Mouse (Mus musculus): ENCODE measurements around the gene Polr3f. TPM values are rescaled to one million over a fixed set of nuclear protein-coding genes. Genes with fewer than 3 reads are reported as not detected.
A peak's percentile ranks its signal among the peaks of the same experiment; 100 is the strongest.

Polr3f gene
- total RNA-seq (2021): 10 to 100 TPM; 30.5 to 31.6 TPM
- long read RNA-seq, experiment 1, full-length matches to known transcripts: 1 of 4 reads
- long read RNA-seq, experiment 1, partial matches to known transcripts: 0 of 4 reads
- long read RNA-seq, experiment 1, other reads (novel, unspliced or antisense): 3 of 4 reads
- long read RNA-seq, experiment 2, full-length matches to known transcripts: 11 of 14 reads
- long read RNA-seq, experiment 2, partial matches to known transcripts: 0 of 14 reads
- long read RNA-seq, experiment 2, other reads (novel, unspliced or antisense): 3 of 14 reads

GRCm38 (mm10) chr2:144526981-144527820 is at the start of gene Polr3f, which contains the start of gene Dzank1:
Polr3f (plus strand) TSS chr2:144527718.
Dzank1 (minus strand) TSS chr2:144527414.
- DNase-seq (ENCODE audit: low spot score in 2 of 2): peak; percentile 86 to 90

- DNase-seq (ENCODE audit: low spot score in 2 of 2): no peak
Observed at GRCm38 (mm10) chr2:144479421-144479820, 48.1 kb upstream of the Polr3f start.

- DNase-seq (ENCODE audit: low spot score in 2 of 2): no peak
Observed at GRCm38 (mm10) chr2:144484084-144484483, 43.4 kb upstream of the Polr3f start.

GRCm38 (mm10) chr2:144485439-144485838 is 42.1 kb upstream of the Polr3f start:
- no peak for DNase-seq (ENCODE audit: low spot score in 2 of 2)

GRCm38 (mm10) chr2:144487476-144487875 is 40.0 kb upstream of the Polr3f start:
- no peak for DNase-seq (ENCODE audit: low spot score in 2 of 2)

GRCm38 (mm10) chr2:144489342-144489741 is 38.2 kb upstream of the Polr3f start:
- no peak for DNase-seq (ENCODE audit: low spot score in 2 of 2)

- no peak for DNase-seq (ENCODE audit: low spot score in 2 of 2)
Observed at GRCm38 (mm10) chr2:144502134-144502533, 25.4 kb upstream of the Polr3f start.

GRCm38 (mm10) chr2:144514619-144515018 is 12.9 kb upstream of the Polr3f start:
- no peak for DNase-seq (ENCODE audit: low spot score in 2 of 2)

GRCm38 (mm10) chr2:144519772-144520171 is 7.7 kb upstream of the Polr3f start:
- no peak for DNase-seq (ENCODE audit: low spot score in 2 of 2)

- DNase-seq (ENCODE audit: low spot score in 2 of 2): no peak
Observed at GRCm38 (mm10) chr2:144525856-144526255, 1.7 kb upstream of the Polr3f start.

- DNase-seq (ENCODE audit: low spot score in 2 of 2): no peak
Observed at GRCm38 (mm10) chr2:144527821-144528174, 280 bp downstream of the Polr3f start.

- DNase-seq (ENCODE audit: low spot score in 2 of 2): no peak
Observed at GRCm38 (mm10) chr2:144537123-144537522, 9.6 kb downstream of the Polr3f start.

GRCm38 (mm10) chr2:144541246-144541645 is 13.7 kb downstream of the Polr3f start:
- DNase-seq (ENCODE audit: low spot score in 2 of 2): no peak

GRCm38 (mm10) chr2:144543670-144544069 is 16.2 kb downstream of the Polr3f start:
- DNase-seq (ENCODE audit: low spot score in 2 of 2): no peak

- no peak for DNase-seq (ENCODE audit: low spot score in 2 of 2)
Observed at GRCm38 (mm10) chr2:144544630-144545029, 17.1 kb downstream of the Polr3f start.

- DNase-seq (ENCODE audit: low spot score in 2 of 2): no peak
Observed at GRCm38 (mm10) chr2:144545061-144545460, 17.5 kb downstream of the Polr3f start.

GRCm38 (mm10) chr2:144545481-144545880 is 18.0 kb downstream of the Polr3f start:
- DNase-seq (ENCODE audit: low spot score in 2 of 2): no peak

GRCm38 (mm10) chr2:144547559-144547958 is 20.0 kb downstream of the Polr3f start:
- DNase-seq (ENCODE audit: low spot score in 2 of 2): no peak

- peak; percentile 19 to 25 for DNase-seq (ENCODE audit: low spot score in 2 of 2)
Observed at GRCm38 (mm10) chr2:144550529-144550928, 23.0 kb downstream of the Polr3f start, which contains the start of gene Rbbp9. Rbbp9 (minus strand) TSS chr2:144550869.

- DNase-seq (ENCODE audit: low spot score in 2 of 2): no peak
Observed at GRCm38 (mm10) chr2:144553905-144554304, 26.4 kb downstream of the Polr3f start.

GRCm38 (mm10) chr2:144555286-144555819 is 27.8 kb downstream of the Polr3f start:
- no peak for DNase-seq (ENCODE audit: low spot score in 2 of 2)

Data from adrenal gland, postnatal 4 days (tissue).